Mouse (Mus musculus) v-Abl transformed pro-B cells (cell line): ENCODE measurements around the gene BC049730.
"Not testable (repeated sequence)": the region's sequence is repeated elsewhere in the genome, so short reads cannot be mapped to it uniquely, and the experiment has no call there.

ENCODE experiments used
- in situ Hi-C, 2 experiments: fragments of 400-800 bp; cut with MboI; formaldehyde crosslinking; loops; one replicate each; pipeline ENCODE4 v1.15.1; 2025; ENCODE audit not compliant: unreplicated experiment in 2 of 2

Gene BC049730

DNA sequence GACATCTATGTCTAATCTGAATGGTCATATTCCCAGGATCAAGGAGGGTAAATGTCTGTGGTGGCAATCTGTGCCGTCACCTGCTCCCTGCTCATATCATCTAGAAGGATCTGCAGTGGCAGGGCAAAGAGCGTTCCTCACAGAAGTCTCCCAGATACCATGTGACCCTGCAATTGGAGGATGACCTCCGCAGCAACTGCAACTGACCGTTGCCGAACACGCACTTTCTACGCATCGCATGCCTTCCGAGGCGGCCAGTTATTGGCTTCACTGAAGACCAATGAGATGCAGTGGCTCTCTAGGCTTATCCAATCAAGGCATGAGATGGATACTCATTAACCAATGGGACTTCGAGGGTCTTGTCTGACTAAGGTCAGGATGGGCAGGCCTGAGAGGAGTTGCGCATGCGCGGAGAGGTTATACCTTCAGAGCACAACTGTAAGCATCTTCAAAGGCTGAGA lies at the start of gene BC049730:
TSS of gene BC049730 (plus strand) at position 411 of the 461 bp plus-strand sequence.
- in situ Hi-C loops = no loop called here

DNA sequence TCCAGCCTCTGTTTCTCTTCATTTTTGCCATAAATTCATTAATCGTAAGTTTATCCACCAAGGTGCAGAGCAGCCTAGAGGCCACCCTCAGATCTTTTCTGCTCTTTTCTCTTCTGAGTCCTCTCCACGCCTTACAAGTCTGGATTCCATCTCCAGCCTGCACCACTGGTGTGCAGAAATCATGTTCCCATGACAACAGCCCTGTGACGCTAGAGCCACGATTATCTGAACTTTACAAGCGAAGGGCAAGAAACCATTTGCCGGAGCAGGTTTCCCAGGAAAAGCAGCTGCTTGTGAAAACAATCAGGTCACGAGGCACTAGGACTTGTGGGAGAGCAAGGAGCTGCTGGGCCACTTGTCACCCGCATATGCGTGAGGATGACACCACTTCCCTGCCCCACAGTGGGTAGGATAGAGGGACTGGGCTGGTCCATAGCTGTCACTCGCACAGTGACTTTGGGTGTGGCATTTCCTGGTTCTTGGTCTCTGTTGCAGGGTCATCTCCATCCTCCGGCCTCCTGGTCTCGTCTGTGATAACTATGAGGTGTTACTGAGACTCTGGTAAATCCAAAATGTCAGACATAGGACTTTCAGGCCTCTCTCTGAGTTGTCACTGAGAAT lies 49.2 kb upstream of the BC049730 start:
- in situ Hi-C loops = loop anchor here (5.0 to 10.0 kb wide), 5 partner anchors 58 to 695 kb away; partner anchors contain the start of gene Irgq (in 1 of the 2)

DNA sequence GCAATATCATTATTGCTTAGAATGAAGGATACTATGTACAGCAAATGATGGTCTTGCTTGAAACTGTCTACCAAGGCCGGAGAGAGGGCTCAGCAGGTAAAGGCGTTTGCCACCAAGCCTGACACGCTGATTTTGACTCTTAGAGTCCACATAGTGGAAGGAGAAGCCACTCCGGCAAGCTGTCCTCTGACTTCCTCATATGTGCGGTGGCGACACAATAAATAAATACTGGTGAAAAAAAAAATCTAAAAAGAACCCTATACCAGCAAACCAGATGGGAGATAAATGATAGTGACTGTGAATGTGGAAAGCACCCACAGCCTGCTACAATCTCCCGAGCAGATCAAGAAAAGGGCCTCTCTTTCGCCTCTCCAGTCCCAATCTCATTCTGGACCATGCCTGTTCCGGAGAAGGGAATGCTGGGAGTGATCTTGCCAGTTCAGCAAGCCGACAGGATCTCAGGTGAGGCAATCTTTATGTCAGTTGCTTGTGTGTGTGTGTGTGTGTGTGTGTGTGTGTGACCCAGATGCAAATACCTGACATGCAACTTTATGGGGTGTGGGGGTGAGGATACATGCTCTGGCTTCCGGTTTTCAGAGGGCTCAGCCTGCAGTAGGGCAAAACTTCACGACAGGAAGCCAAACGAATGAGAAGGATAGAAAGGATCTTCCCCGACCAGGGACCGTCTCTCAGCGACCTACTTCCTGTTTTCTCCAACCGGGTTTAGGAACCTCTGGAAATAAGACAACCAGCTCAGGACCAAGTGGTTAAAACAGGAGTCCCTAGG lies 47.7 kb upstream of the BC049730 start:
- in situ Hi-C loops = no loop called here

DNA sequence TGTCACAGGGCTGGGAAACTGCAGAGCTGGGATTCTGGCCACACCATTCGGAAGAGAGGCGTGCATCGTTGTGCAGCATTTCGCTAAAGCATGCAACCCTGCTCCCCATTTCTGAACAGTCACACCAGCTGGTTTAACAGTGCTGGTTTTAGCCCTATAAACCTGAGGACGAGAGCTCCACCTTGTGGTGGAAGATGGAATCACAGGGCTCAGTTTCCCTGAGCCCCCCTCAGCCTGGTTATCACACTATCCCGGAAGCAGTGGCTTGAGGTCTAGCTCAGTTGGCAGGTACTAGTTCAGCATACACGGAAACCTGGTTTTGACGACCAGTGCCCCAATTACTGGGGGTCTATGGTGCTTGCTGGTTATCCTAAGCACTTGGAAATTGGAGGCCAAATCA lies 46.5 kb upstream of the BC049730 start:
- in situ Hi-C loops = no loop called here

DNA sequence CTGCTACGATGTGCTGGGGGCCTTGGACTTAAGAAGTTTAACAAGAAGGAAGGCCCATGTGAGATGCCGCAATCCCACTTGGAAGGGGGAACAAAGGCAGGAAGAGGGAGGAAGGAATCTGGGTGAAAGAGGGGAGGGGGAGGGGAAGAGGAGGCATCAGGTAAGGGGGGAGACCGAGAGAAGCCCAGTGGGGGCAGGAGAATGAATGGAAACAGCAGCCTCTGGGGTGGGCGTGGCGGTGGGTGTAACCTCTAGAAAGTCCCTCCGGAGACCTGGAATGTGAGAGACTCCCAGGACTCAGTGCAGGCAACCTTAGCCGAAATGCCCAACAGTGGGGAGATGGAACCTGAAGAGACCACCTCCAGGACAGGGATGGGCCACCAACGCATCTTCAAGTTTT lies 44.7 kb upstream of the BC049730 start:
- in situ Hi-C loops = no loop called here

DNA sequence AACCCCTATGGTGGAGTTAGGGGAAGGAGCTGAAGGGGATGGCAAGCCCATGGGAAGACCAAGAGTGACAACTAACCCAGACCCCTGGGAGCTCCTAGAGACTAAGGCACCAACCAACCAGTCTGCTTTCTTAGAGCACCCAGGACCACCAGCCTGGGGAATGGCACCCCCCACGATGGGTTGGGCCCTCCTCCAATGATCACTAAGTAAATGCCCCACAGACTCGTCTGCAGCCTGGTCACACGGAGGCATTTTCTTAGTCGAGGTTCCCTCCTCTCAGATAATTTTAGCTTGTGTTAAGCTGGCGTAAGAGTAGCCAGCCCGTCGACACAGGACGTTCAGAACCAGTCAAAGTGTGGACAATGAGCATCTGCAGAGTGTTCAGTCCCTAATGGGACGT lies 44.1 kb upstream of the BC049730 start:
- in situ Hi-C loops = no loop called here

DNA sequence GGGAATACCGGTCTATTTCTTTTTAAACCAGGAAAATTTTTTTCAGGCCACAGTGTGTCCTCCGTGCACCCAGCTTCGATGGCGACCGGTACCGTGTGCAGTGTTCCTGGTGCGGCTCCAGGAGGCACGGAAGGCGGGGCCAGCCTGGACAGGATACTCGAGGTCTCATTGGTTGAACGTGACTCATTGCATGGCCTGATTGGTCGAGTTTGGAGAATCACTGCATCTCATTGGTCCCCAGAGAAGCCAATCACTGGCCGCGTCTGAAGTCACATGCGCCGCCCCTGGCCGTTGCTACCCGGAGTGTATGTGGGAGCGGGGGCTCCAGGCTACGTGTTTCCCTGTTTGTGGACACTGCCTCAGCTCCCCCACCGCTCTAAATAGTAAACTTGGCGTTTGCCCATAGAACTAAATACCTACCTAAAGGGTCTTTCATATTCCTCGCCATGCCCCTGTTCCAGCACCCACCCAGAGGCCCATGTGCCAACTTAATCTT lies 37.0 kb upstream of the BC049730 start:
- in situ Hi-C loops = no loop called here

DNA sequence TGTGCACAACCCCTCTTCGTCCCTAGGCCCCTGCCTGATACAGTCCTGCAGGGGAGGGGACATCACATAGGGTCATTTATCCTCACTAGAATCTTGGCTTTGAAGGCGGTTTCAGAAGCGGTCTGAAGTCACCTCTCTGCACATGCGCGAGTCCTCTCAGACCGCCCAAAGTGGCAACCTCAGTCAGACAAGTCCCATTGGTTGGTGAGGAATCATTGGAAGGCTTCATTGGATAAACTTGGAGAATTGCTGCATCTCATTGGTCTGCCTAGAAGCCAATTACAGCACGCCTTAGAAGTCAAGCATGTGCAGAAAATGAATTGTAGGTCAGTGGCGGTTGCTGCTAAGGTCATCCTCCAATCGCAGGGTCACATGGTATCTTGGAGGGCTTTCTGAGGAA lies 32.5 kb upstream of the BC049730 start, which contains the start of gene Tex101:
TSS of gene Tex101 (minus strand) at position 101 of the 400 bp plus-strand sequence.
- in situ Hi-C loops = no loop called here

DNA sequence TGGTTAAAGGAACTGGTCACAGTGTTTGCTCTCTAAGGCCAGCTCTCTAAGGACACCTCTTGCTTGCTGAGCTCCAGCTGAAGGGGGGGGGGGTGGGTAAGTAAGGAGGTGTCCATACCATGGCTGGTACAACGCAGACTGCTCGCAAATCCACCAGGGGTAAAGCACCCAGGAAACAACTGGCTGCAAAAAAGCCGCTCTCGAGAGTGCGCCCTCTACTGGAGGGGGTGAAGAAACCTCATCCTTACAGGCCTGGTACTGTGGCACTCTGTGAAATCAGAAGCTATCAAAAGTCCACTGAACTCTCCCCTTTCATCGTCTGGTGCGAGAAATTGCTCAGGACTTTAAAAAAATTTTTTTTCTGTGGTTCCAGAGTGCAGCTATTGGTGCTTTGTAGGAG lies 24.9 kb upstream of the BC049730 start:
- in situ Hi-C loops = not testable (repeated sequence)

DNA sequence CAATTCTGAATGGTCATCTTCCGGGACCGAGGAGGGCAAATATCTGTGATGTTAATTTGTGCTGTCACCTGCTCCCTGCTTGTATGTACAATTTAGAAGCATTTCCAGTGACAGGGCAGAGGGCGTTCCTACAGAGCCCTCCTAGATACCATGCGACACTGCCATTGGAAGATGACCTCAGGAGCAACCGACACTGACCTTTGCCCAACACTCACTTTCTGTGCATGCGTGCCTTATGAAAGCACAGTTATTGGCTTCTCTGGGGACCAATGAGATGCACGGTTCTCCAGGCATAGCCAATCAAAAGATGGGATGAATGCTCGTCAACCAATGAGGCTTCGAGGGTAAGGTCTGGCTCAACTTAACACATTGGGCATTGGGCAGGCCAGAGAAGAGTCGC lies 21.5 kb upstream of the BC049730 start:
- in situ Hi-C loops = not testable (repeated sequence)

DNA sequence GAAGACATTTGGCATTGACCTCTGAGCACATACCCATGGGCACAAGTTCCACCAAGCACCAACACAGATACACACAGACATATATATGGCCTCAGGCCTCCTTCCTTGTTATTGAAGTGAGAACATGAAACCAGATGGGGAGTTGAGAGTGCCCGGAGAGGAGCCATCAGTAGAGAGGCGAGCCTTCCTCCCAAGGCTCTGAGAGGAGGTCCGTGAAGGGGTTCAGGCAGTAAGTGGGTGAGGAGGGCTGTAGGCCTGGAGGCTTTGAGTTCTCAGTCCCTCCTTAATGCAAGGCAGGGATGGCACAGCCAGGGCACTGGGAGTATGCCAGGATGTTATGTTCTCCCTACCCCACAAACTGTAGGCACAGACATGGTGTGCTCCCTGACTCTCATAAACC lies 16.3 kb upstream of the BC049730 start:
- in situ Hi-C loops = not testable (repeated sequence)

DNA sequence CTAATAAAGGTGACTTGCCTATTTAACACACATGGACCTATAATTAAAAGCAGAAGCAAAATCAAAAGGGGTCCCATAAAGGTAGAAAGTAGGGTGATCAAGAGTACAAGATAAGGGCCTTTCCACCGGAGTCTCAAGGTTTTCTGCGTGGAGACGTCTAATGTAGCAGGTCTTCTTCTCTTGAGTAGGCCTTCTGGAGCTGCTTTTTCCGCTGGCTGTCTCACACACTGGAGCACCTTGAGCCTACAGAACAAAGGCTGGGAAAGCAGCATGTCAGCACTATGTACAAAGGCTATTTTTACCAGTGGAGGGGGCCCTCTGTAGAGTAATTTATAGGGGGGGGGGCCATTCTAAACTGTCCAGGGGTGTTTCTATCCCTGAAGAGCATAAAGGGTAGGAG lies 11.2 kb upstream of the BC049730 start:
- in situ Hi-C loops = not testable (repeated sequence)

DNA sequence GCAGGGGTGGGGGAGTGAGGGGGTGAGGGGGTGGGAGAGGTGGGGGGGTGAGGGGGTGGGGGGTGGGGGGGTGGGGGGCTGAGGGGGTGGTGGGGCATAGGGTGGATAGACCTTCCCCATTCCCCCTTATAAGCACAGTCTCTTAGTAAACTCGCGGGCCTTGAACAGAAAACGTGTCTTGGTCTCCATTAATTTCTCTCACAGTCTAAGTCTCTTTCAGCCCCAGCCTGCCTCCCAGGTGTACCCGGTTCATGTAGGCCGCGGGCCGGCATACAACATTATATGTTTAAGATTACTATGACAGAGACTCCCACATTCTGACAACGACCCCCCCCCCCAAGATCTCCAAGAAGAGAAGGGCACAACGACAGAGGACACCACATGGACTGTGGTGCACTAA lies 6.2 kb upstream of the BC049730 start:
- in situ Hi-C loops = not testable (repeated sequence)

DNA sequence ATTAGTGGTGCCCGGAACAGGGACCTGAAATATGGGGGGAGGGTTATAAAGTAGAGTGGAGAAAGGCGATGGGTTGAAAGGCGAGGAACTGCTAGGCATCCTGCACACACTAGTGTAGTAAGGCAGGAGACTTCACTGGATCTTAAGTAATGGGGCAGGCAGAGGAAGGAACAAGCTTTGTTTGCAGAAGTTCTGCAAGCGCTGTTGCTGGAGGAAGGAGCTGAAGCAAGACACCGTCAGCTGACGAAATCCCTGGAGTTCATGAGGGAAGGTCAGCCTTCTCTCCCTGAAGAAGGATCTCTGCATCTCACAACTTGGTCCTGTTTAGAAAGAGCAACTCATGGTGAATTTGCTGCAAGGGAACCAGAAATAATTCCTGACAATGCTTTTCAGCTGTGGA lies 6.0 kb downstream of the BC049730 start:
- in situ Hi-C loops = no loop called here

DNA sequence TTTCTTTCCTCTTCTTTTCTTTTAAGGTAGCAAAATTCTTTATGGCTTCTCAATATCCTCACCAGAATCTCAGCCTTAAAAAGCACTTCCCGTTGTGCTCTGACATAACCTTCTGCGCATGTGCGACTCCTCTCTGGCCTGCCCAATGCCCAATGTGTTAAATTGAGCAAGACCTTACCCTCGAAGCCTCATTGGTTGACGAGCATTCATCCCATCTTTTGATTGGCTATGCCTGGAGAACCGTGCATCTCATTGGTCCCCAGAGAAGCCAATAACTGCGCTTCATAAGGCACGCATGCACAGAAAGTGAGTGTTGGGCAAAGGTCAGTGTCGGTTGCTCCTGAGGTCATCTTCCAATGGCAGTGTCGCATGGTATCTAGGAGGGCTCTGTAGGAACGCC lies 17.8 kb downstream of the BC049730 start, which contains the start of gene Gm4763:
TSS of gene Gm4763 (minus strand) at position 101 of the 400 bp plus-strand sequence.
- in situ Hi-C loops = not testable (repeated sequence)

DNA sequence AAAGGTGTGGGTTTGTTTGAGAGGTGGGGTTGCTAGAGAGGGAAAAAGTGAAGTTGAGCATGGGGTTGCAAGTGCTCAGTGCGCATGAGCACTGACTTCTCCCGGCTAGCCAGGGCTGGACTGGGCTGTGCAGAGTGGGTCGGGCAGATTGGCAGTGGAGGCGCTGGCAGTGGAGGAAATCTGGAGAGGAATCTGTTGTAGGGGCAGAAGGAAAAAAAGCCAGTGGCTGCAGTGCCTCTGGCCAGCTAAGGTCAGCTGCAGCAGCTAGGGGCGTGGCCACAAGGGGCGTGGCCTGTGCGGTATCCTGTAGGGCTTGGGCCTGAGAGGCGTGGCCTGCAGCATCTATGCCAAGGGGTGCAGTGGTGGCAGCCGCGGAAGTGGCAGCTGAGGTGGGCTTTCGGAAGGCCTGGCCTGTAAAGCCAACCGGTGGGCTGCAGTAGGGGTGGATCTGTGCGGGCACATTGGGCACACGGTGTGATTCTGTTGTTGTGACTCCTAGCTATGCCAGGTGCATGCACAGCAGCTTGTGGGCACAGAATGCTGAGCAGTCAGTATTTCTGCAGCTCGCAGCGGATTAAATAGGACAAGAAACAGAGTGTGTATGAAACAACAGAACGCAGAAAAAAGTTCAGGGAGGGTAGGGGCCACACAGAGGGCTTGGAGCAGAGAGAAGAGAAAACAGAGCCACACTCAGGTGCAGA lies 27.1 kb downstream of the BC049730 start:
- in situ Hi-C loops = no loop called here

DNA sequence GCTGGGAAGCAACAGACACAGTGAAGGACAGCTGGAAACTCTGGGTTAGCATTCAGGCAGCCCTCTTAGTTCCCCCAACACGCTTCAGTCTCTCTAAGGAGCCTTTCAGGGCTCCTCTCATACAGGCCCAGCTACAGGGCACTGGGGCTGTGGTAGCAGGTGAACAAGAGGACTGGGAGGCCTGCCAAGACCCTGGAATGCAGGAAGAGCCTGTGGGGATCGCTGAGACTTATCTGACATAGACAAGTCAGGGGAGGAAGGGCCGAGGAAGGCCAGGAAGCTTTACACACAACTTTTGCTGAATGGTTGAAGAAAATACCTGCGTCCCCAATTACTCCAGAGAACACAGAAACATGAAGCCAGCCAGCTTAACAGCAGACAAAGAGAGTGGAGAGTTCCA lies 41.7 kb downstream of the BC049730 start:
- in situ Hi-C loops = no loop called here

DNA sequence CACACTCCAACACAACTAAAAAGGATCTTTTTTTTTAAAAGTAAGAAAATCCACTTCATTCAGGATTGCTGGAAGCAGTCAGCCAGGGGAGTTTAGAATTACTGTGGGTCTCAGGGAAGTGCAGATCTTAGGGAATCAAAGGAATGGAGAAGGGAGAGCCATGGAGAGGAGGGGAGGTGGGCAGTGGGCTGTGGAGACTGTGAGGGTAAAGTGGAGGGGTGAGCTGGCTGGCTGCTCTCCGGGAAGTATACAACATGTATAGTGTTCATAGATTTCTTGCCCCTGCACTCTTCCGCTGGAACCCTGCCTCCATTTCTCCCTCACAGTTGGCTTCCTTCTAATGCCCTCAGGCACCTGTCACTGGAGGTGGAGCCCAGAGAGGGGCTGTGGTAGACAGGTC lies 42.6 kb downstream of the BC049730 start:
- in situ Hi-C loops = no loop called here

DNA sequence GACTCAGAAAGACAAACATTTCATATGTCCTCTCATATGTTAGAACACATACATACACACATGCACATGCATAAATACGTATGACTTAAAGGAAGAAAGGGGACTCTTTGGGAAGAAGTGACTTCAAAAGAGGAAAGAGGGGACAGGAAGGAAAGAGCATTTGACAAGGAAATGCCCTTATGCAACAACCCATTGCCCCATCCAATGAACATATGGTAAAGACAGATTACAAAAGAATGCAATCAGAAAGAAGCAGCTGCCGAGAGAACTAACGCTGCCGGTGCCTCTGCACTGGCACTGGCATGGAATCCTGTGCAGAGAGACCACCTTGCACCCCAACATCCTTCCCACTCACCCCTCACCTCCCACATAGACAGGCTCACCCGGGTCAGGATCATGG lies 44.4 kb downstream of the BC049730 start:
- in situ Hi-C loops = no loop called here

DNA sequence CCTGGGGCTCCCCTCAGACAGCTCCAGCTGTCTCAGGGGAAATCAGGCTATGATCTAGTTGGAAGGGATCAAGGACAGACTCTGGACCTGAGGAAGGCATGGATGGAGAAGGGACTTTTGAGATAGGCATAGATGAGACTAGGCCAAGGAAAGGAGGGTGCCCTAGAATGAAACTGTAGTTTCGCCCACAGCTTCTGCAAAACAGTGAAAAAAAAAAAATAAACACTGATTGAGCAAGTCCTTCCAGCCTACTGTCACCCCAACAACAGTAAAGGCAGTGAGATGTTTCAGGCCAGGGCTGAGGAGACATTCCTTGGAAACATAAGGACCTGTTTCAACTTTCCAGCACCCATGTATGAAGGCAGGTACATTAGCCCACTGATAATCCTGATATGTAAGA lies 49.5 kb downstream of the BC049730 start:
- in situ Hi-C loops = no loop called here

DNA sequence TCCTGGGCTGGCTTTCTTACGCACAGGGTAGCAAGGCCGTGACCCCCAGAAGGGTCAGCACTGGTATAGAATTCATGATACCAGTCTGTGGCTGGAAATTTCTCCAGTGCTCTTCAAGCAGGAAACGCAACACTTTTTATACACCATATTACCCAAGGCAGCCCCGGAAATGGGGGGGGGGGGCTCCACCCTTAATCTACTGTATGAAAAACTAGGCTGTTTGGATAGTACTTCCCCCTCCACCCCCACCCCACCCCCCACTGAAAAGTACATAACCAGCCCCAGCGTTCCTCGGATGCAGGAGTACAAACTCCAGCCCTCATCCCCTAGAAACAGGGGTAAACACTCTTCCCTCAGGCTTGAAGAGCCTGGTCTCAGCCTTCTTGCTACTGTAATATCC lies 51.2 kb downstream of the BC049730 start, which contains the start of gene Cd177:
TSS of gene Cd177 (minus strand) at position 101 of the 400 bp plus-strand sequence.
- in situ Hi-C loops = no loop called here
